In genomic region chr8:102685491-102685890, GRCm38 (mm10) we compare ENCODE assay signal across 7 mouse cellular contexts.
DNase-seq lines count a peak whose midpoint lies in the region; ATAC-seq and TF ChIP-seq lines count a peak whose summit lies in the region.
"Not testable (repeated sequence)": the region's sequence is repeated elsewhere in the genome, so short reads cannot be mapped to it uniquely, and the experiment has no call there.

No protein-coding gene starts in this region.

- not testable (repeated sequence) for ATAC-seq in forebrain, embryonic 15.5 days (replicated peaks); heart, embryonic 13.5 days (ENCODE audit: extremely low read depth, insufficient number of reproducible peaks, low FRiP score, low TSS enrichment); heart, postnatal 0 days (ENCODE audit: insufficient read depth, low read depth); hindbrain, embryonic 15.5 days (ENCODE audit: low FRiP score, low read depth); midbrain, embryonic 16.5 days

- not testable (repeated sequence) for H3K27me3 ChIP-seq in forebrain, embryonic 15.5 days; heart, embryonic 13.5 days (replicated peaks); heart, postnatal 0 days (ENCODE audit: control insufficient read depth, insufficient read depth, low read length); hindbrain, embryonic 15.5 days; midbrain, embryonic 16.5 days (ENCODE audit: control insufficient read depth, insufficient read depth, low read depth, low read length)

- not testable (repeated sequence) for TF ChIP-seq CTCF in cortical plate, adult 2 months (IDR thresholded peaks at IDR 0.05; ENCODE audit: extremely low read depth, insufficient read depth, low read length); heart, postnatal 0 days (IDR thresholded peaks at IDR 0.05; ENCODE audit: low read depth); left cerebral cortex, adult 2 months (IDR thresholded peaks at IDR 0.05)

- peak overlapping the region; percentile 91 for H3K27ac ChIP-seq in cortical plate, adult 2 months (ENCODE audit: insufficient read depth, low read length)
- peak overlapping the region; percentile 25 for H3K27ac ChIP-seq in forebrain, embryonic 15.5 days (replicated peaks)
- H3K27ac ChIP-seq in heart, embryonic 13.5 days (replicated peaks); heart, postnatal 0 days (ENCODE audit: low read depth): not testable (repeated sequence)
- H3K27ac ChIP-seq in hindbrain, embryonic 15.5 days (replicated peaks), result peak overlapping the region; percentile 30; the same call in 1 of the 2 replicates
- peak overlapping the region; percentile 74 for H3K27ac ChIP-seq in left cerebral cortex, adult 2 months
- peak overlapping the region; percentile 22 for H3K27ac ChIP-seq in midbrain, embryonic 16.5 days (ENCODE audit: low read length)

- not testable (repeated sequence) for DNase-seq in heart, postnatal 0 days (ENCODE audit: low spot score); left cerebral cortex, adult 2 months (ENCODE audit: extremely low spot score in 1 of 2, low spot score in 2 of 2)

- intact Hi-C loops in left cerebral cortex, adult 2 months (cut with DNase I), result loop anchor here (5.0 kb wide), 1 partner anchor 97 kb away; no protein-coding TSS in a partner anchor

- H3K4me3 ChIP-seq in cortical plate, adult 2 months (ENCODE audit: insufficient read depth, low read length); heart, postnatal 0 days (ENCODE audit: low read depth, low read length): not testable (repeated sequence)
- peak overlapping the region; percentile 9 for H3K4me3 ChIP-seq in forebrain, embryonic 15.5 days
- 0 out of 2 replicates have a peak overlapping the region, but pooled peaks have one; percentile 8 for H3K4me3 ChIP-seq in heart, embryonic 13.5 days
- peak overlapping the region; percentile 11; the same call in 1 of the 2 replicates for H3K4me3 ChIP-seq in hindbrain, embryonic 15.5 days
- H3K4me3 ChIP-seq in left cerebral cortex, adult 2 months, result peak overlapping the region; percentile 37
- H3K4me3 ChIP-seq in midbrain, embryonic 16.5 days (ENCODE audit: low read depth, low read length), result peak overlapping the region; percentile 21

- H3K4me2 ChIP-seq in forebrain, embryonic 15.5 days (replicated peaks), result peak overlapping the region; percentile 8
- H3K4me2 ChIP-seq in heart, embryonic 13.5 days, result not testable (repeated sequence)
- 0 out of 2 replicates have a peak overlapping the region, but pooled peaks have one; percentile 25 for H3K4me2 ChIP-seq in heart, postnatal 0 days (ENCODE audit: low read depth, low read length)
- peak overlapping the region; percentile 38 for H3K4me2 ChIP-seq in hindbrain, embryonic 15.5 days
- H3K4me2 ChIP-seq in midbrain, embryonic 16.5 days (ENCODE audit: low read length), result peak overlapping the region; percentile 43

- 37% methylated on average over 7 of the region's 7 CpGs for WGBS in forebrain, embryonic 15.5 days
- 67% methylated on average over 7 of the region's 7 CpGs for WGBS in heart, embryonic 13.5 days
- WGBS in heart, postnatal 0 days, result 58% methylated on average over 7 of the region's 7 CpGs
- 45% methylated on average over 7 of the region's 7 CpGs for WGBS in hindbrain, embryonic 15.5 days
- 35% methylated on average over 7 of the region's 7 CpGs for WGBS in midbrain, embryonic 16.5 days

- H3K36me3 ChIP-seq in forebrain, embryonic 15.5 days; heart, embryonic 13.5 days; heart, postnatal 0 days (replicated peaks; ENCODE audit: control insufficient read depth, insufficient read depth, low read length); hindbrain, embryonic 15.5 days; midbrain, embryonic 16.5 days (ENCODE audit: control insufficient read depth, insufficient read depth, low read length): not testable (repeated sequence)

- not testable (repeated sequence) for TF ChIP-seq EP300 in heart, postnatal 0 days (IDR thresholded peaks at IDR 0.05; ENCODE audit: low read depth)

- H3K4me1 ChIP-seq in cortical plate, adult 2 months (ENCODE audit: control insufficient read depth, insufficient read depth, low read length); heart, embryonic 13.5 days; heart, postnatal 0 days (ENCODE audit: control insufficient read depth, insufficient read depth); hindbrain, embryonic 15.5 days (replicated peaks); midbrain, embryonic 16.5 days (ENCODE audit: control insufficient read depth, insufficient read depth, low read length): not testable (repeated sequence)
- H3K4me1 ChIP-seq in forebrain, embryonic 15.5 days, result peaks cover 12% of the 10 kb centered on the region

- not testable (repeated sequence) for TF ChIP-seq POLR2A in cortical plate, adult 2 months (IDR thresholded peaks at IDR 0.05; ENCODE audit: extremely low read depth, insufficient read depth, low read length)

- H3K9ac ChIP-seq in forebrain, embryonic 15.5 days (replicated peaks); heart, embryonic 13.5 days; heart, postnatal 0 days (replicated peaks; ENCODE audit: low read depth, low read length); hindbrain, embryonic 15.5 days; midbrain, embryonic 16.5 days (ENCODE audit: low read depth, low read length): not testable (repeated sequence)

- not testable (repeated sequence) for H3K9me3 ChIP-seq in forebrain, embryonic 15.5 days; heart, embryonic 13.5 days; heart, postnatal 0 days (replicated peaks; ENCODE audit: control insufficient read depth, low read length); hindbrain, embryonic 15.5 days; midbrain, embryonic 16.5 days (replicated peaks; ENCODE audit: control insufficient read depth, low read length, poor library complexity, severe bottlenecking)
